Mouse (Mus musculus) heart, postnatal 0 days (tissue): ENCODE measurements around the gene Wwox.

Experiments
- CTCF ChIP-seq: IDR thresholded peaks from 2 replicates; pipeline ENCODE4 v1.5.1; 2016; ENCODE audit warnings: antibody characterized with exemption, control low read depth, low read depth
- EP300 ChIP-seq: IDR thresholded peaks from 2 replicates; pipeline ENCODE4 v1.6.1; 2016; ENCODE audit warnings: antibody characterized with exemption, low read depth

DNA sequence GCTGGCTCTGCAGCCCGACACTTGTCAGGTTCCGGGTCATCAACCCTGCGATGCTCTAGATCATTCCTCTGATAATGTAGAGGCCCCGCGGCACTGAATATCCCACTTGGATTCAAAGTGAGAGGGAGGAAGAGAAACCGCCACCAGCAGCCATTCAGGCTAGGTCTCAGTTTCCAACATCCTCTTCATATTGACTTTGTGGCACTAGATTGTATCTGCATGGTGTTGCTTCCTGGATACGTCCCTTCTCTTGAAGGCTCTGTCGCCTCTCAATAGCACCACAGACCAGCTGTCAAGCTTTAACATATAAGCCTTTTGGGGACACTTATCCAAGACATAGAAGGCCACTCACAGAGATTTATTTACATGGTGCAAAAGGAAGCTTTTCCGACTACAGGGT, 502.2 kb downstream of the Wwox start:
- TF ChIP-seq EP300 (no peak), CTCF (no peak)
